Mouse (Mus musculus) stomach, embryonic 14.5 days (tissue): Measurements from ENCODE around the gene Pkib. TPM values are rescaled to one million over a fixed set of nuclear protein-coding genes. Genes with fewer than 3 reads are reported as not detected.

Experiments used
- ATAC-seq: fragments of 200-750 bp; cut with Nextera tagmentation; 2 replicates; pipeline ENCODE4 v1.8.0; 2017; ENCODE audit warnings: low read depth, moderate TSS enrichment; ENCODE audit not compliant: insufficient number of reproducible peaks, insufficient read depth, low FRiP score
- H3K27ac ChIP-seq: fragments of 300-500 bp; sonication (generic); 2 replicates; pipeline ENCODE4 v1.5.1; 2014; ENCODE audit warnings: mild to moderate bottlenecking, low read length, moderate library complexity, mixed read lengths
- H3K27me3 ChIP-seq: fragments of 300-500 bp; sonication (generic); 2 replicates; pipeline ENCODE4 v1.6.1; 2014; ENCODE audit warnings: low read length, control low read depth, mixed read lengths; ENCODE audit not compliant: control insufficient read depth, insufficient read depth
- H3K36me3 ChIP-seq: fragments of 300-500 bp; sonication (generic); 2 replicates; pipeline ENCODE4 v1.6.1; 2014; ENCODE audit warnings: mild to moderate bottlenecking, control low read depth, low read length, moderate library complexity, mixed read lengths; ENCODE audit not compliant: control insufficient read depth, insufficient read depth
- H3K4me1 ChIP-seq: fragments of 300-500 bp; sonication (generic); 2 replicates; pipeline ENCODE4 v1.6.1; 2014; ENCODE audit warnings: low read length, control low read depth, mixed read lengths; ENCODE audit not compliant: control insufficient read depth, insufficient read depth
- H3K4me2 ChIP-seq: fragments of 300-500 bp; sonication (generic); replicated peaks from 2 replicates; pipeline ENCODE4 v1.6.1; 2014; ENCODE audit warnings: low read depth, low read length, control low read depth
- H3K4me3 ChIP-seq: fragments of 300-500 bp; sonication (generic); 2 replicates; pipeline ENCODE4 v1.5.1; 2014; ENCODE audit warnings: low read depth, low read length, control low read depth
- H3K9ac ChIP-seq: fragments of 300-500 bp; sonication (generic); replicated peaks from 2 replicates; pipeline ENCODE4 v1.6.1; 2014; ENCODE audit warnings: low read depth, mild to moderate bottlenecking, control low read depth, low read length, moderate library complexity, mixed read lengths
- H3K9me3 ChIP-seq: fragments of 300-500 bp; sonication (generic); 2 replicates; pipeline ENCODE4 v1.6.1; 2016; ENCODE audit warnings: low read depth, low read length, control low read depth; ENCODE audit not compliant: control insufficient read depth
- WGBS: fragments of 180-500 bp; shearing (Covaris S2); extraction: QIAGEN DNeasy Blood & Tissue Kit; methylation state at CpG from one replicate; pipeline ENCODE4 v1.1.7; 2014; 5-methylcytosine and 5-hydroxymethylcytosine counted together
- polyA plus RNA-seq: library from polyadenylated mRNA; unstranded; fragments of >200 nt; fragmentation: Nextera tagmentation; extraction: Ambion mirVana; gene quantifications from 2 replicates; pipeline ENCODE4 v1.2.1, GENCODE M21; 2014

Gene Pkib
- polyA plus RNA-seq, 1 experiment from 2014 or later: 1.7 TPM

DNA sequence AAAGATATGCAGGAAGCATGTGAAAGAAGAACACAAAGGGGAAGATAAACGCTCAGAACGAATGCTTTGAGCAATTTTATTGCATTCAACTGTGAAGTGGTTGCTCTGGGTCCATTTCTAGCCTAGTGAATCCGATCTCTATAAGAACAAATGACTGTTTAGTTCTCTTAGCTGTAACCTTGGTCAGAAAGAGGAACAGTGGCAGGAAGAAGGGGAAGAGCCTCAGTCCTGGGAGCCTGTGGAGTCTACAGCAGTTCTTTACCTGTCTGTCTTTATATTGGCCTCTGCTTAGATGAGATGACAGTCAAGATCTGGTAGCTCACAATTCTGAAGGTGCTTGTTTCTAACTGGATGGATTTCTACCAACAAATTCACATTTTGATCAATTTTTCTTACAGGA is 56.2 kb downstream of the Pkib start:
- Histone ChIP-seq H3K4me1 (no peaks in the 10 kb centered on the region), H3K27ac (no peak overlapping the region), H3K9ac (no peak overlapping the region), H3K27me3 (no peaks in the 10 kb centered on the region), H3K4me2 (no peak overlapping the region), H3K36me3 (no peaks in the 10 kb centered on the region), H3K9me3 (no peaks in the 10 kb centered on the region), H3K4me3 (no peak overlapping the region)
- no peak for ATAC-seq
- WGBS: 72% methylated on average over 3 of the region's 3 CpGs

DNA sequence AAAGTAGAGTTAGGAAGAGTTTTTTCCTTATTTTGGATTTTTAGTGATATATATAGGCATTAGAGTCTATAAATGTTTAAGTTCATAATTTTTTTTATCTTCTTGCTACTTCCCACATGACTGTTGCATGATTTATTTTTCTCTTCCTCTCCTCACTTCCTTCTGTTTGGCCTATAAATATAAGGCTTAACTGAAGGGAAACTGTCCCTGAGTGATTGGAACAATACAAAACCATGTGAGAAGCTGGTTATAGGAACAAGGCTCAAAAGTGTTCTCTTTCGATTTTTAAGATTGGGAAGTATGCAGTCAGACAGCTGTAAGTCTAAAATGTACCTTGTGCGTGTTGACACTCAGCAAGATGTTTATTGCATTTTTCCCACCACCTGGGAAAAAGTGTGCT is 58.4 kb downstream of the Pkib start:
- Histone ChIP-seq H3K9me3 (no peaks in the 10 kb centered on the region), H3K4me2 (no peak overlapping the region), H3K4me3 (no peak overlapping the region), H3K27ac (no peak overlapping the region), H3K36me3 (no peaks in the 10 kb centered on the region), H3K9ac (no peak overlapping the region), H3K27me3 (no peaks in the 10 kb centered on the region), H3K4me1 (no peaks in the 10 kb centered on the region)
- no peak for ATAC-seq
- WGBS: 61% methylated on average over 2 of the region's 2 CpGs

DNA sequence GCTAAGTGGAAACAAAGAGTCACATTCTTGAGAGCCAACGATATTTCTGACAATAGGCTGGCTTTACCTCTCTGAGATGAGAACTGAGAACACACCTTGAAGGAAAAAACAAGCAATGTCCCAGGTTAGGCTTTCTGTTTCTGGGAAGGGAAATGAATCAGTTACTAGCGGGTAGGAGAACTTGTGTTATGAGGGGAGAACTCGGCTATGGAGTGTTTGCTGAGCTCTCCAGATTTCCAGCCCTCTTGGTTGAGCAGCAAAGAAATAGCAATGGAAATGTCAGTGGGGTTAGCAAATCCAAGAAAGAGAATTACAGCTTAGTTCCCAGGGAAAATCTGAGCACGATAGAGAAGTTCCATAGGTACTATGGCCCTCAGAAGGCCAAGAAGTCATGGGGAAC is 70.5 kb downstream of the Pkib start:
- Histone ChIP-seq H3K4me3 (no peak overlapping the region), H3K36me3 (no peaks in the 10 kb centered on the region), H3K27me3 (no peaks in the 10 kb centered on the region), H3K9ac (no peak overlapping the region), H3K9me3 (no peaks in the 10 kb centered on the region), H3K27ac (no peak overlapping the region), H3K4me1 (no peaks in the 10 kb centered on the region), H3K4me2 (no peak overlapping the region)
- WGBS: 76% methylated on average over 4 of the region's 4 CpGs
- ATAC-seq: no peak

DNA sequence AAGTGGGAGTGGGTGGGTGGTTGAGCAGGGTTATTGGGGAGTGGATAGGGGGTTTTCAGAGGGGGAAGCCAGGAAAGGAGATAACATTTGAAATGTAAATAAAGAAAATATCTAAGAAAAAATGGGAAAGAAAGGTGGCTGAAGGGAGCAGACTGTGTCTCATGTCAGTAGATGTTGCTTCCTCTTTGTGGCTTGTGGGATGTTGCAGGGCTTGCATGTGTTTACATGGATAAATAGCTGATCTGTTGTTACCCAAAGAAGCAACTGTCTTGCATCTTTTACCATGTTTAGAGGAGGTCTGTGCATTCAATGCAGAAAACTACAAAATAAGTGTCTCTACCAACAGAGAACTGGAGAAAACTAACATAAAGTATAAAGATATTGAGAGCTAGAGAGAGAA is 89.3 kb downstream of the Pkib start:
- Histone ChIP-seq H3K27me3 (no peaks in the 10 kb centered on the region), H3K4me1 (no peaks in the 10 kb centered on the region), H3K9ac (no peak overlapping the region), H3K27ac (no peak overlapping the region), H3K4me2 (no peak overlapping the region), H3K36me3 (no peaks in the 10 kb centered on the region), H3K4me3 (no peak overlapping the region), H3K9me3 (no peaks in the 10 kb centered on the region)
- no peak for ATAC-seq

DNA sequence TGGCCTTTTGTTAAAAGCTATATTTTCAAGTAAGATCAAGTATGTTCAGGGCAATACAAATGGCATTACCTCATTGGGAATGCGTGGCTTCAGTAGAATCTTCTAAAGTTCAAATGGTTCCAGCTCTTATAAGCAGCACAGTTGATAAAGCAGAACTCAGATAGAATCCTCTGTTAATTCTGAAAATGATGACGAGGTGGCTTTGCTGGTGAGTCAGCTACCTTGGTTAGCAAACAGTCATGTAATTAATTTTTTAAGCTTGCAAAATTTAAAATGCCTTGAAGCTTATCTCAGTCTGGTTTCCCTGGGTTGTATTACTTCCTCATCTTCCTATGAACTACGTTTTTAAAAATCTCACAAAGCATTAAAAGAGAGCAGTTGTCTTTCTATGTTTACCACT is 90.6 kb downstream of the Pkib start:
- Histone ChIP-seq H3K27ac (no peak overlapping the region), H3K4me1 (no peaks in the 10 kb centered on the region), H3K27me3 (no peaks in the 10 kb centered on the region), H3K4me2 (no peak overlapping the region), H3K9ac (no peak overlapping the region), H3K4me3 (no peak overlapping the region), H3K36me3 (no peaks in the 10 kb centered on the region), H3K9me3 (no peaks in the 10 kb centered on the region)
- no peak for ATAC-seq
- WGBS: 75% methylated on average over 3 of the region's 3 CpGs

DNA sequence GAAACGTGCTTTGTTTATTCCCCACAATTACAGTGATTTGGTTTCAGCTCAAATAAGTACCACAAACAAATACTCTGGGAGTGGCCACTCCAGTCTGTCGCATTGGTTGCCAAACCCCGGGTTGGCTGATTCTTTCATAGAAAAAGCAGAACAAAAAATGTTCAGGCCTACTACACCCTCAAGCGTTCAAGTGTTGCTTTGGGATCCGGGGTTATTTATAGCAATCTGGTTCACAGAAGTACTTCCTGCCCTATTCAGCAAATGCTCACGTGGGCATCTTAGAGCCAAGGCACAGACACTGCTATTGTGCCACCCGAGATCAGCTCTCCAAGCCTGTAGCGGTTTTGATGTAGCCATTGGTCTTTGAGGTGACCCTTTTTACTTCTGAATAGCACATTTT is 95.9 kb downstream of the Pkib start:
- Histone ChIP-seq H3K4me3 (no peak overlapping the region), H3K27ac (no peak overlapping the region), H3K4me1 (no peaks in the 10 kb centered on the region), H3K9me3 (no peaks in the 10 kb centered on the region), H3K4me2 (no peak overlapping the region), H3K27me3 (no peaks in the 10 kb centered on the region), H3K9ac (no peak overlapping the region), H3K36me3 (no peaks in the 10 kb centered on the region)
- ATAC-seq: no peak
- WGBS: 79% methylated on average over 8 of the region's 8 CpGs

DNA sequence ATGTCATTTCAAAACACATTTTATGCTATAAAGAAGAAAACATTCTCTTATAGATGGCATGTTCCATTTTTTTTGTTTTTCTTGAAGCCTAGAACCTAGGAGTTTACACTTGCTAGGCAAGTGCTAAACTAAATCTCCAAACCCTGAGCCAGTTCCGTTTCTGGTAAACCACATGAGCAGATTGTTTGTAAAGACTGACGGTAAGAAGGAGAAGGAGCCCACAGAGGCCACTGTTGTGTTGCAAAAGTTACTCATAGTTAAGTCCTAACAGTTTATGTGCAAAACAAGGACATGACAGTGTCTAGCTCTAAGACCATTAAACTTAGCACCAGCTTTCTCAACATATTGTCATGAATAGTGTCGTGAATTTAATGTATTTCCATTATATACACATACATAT is 99.9 kb downstream of the Pkib start:
- no peak for ATAC-seq
- Histone ChIP-seq H3K4me1 (no peaks in the 10 kb centered on the region), H3K4me3 (no peak overlapping the region), H3K27ac (no peak overlapping the region), H3K4me2 (no peak overlapping the region), H3K36me3 (no peaks in the 10 kb centered on the region), H3K9me3 (no peaks in the 10 kb centered on the region), H3K9ac (no peak overlapping the region), H3K27me3 (no peaks in the 10 kb centered on the region)
- 77% methylated on average over 3 of the region's 3 CpGs for WGBS

DNA sequence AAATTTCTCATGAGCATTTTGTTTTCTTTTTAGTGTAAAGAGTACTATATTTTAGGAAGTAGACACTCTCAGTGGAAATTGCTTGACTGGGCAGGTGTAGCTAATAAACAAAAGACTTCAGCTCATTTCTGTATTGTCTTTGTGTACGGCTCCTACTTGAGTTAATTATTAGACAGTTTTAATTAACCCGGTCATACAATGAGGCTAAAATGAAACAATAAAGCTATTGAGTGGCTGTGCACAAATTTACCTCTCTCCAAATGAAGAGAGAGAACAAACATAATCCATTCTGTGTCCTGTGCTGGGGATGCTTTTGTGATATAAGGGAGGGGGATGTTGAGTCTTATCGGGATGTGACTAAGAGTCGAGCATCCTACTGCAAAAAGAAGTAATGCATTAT is 109.0 kb downstream of the Pkib start:
- H3K4me2 ChIP-seq: no peak overlapping the region
- no peaks in the 10 kb centered on the region for H3K4me1 ChIP-seq
- H3K4me3 ChIP-seq: no peak overlapping the region
- no peak overlapping the region for H3K9ac ChIP-seq
- H3K36me3 ChIP-seq: no peaks in the 10 kb centered on the region
- H3K9me3 ChIP-seq: no peaks in the 10 kb centered on the region
- H3K27ac ChIP-seq: no peak overlapping the region
- 72% methylated on average over 4 of the region's 4 CpGs for WGBS
- H3K27me3 ChIP-seq: no peaks in the 10 kb centered on the region
- ATAC-seq: no peak

DNA sequence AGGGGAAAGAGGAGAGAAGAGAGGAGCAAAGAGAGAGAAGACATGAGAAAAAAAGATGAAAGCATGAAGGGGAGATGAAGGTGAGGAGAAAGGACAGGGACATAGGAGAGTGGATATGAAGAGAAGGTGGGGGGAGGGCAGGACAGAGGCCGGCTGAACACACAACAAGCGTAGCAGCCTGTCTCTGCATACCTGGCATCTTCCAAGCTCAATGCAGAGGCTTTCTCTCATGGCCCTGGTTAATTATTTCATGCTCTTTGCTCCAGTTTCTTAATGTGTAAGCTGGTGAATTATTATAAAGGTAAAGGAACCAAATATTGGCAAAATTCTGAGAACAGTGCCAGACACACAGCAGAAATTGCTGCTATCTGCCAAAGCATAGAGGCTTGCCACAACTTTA is 109.6 kb downstream of the Pkib start:
- no peaks in the 10 kb centered on the region for H3K9me3 ChIP-seq
- no peaks in the 10 kb centered on the region for H3K36me3 ChIP-seq
- 32% methylated on average over 2 of the region's 2 CpGs for whole genome bisulfite sequencing
- H3K4me1 ChIP-seq: no peaks in the 10 kb centered on the region
- no peak overlapping the region for H3K9ac ChIP-seq
- no peak overlapping the region for H3K4me2 ChIP-seq
- H3K4me3 ChIP-seq: no peak overlapping the region
- no peak overlapping the region for H3K27ac ChIP-seq
- ATAC-seq: no peak
- H3K27me3 ChIP-seq: no peaks in the 10 kb centered on the region
